ENCODE assay signal across 24 mouse cellular contexts in the genomic region with DNA sequence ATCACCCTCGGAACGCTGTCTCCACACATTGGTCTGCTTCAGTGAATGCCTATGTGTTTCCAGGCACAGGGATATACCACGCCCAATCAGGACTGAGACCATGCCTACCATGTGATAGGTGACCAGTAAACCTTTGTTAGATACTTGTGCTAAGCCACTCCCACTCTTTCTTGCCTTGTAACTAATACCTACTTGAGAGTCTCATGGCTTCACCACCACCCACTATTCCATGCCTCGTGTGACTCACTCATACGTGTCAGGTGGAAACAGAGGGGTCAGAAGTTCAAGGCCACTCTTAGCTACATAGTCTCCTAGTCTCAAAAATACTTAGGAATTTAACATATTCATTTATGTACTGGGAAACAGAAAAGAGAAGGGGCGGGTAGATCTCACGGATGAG. TPM values are rescaled to one million over a fixed set of nuclear protein-coding genes. Genes with fewer than 3 reads are reported as not detected.
DNase-seq lines count a peak whose midpoint lies in the region; ATAC-seq and TF ChIP-seq lines count a peak whose summit lies in the region.
"Had no signal": no experiment of that assay in that cellular context is flagged by ENCODE, and none has a peak within 500 bp of the region (broad histone marks: within the 10 kb centered on the region; RNA-seq: fewer than 3 reads in every experiment).

No protein-coding gene starts in this region.

- TF ChIP-seq CTCF in left cerebral cortex, adult 2 months (IDR thresholded peaks at IDR 0.05): no peak

- H3K9ac ChIP-seq in heart, embryonic 12.5 days: no peak overlapping the region
- no peak overlapping the region for H3K9ac ChIP-seq in intestine, embryonic 14.5 days (ENCODE audit: low read length)
- no peak overlapping the region for H3K9ac ChIP-seq in intestine, embryonic 15.5 days
- H3K9ac ChIP-seq: embryonic facial prominence, embryonic 12.5 days; forebrain, embryonic 13.5 days; forebrain, embryonic 15.5 days; forebrain, postnatal 0 days had no signal

- H3K9me3 ChIP-seq in heart, embryonic 12.5 days (replicated peaks): no peaks in the 10 kb centered on the region; the same call in 1 of the 2 replicates
- H3K9me3 ChIP-seq in intestine, embryonic 14.5 days (ENCODE audit: control insufficient read depth, low read length): no peaks in the 10 kb centered on the region
- H3K9me3 ChIP-seq in intestine, embryonic 15.5 days: no peaks in the 10 kb centered on the region
- H3K9me3 ChIP-seq: embryonic facial prominence, embryonic 12.5 days; forebrain, embryonic 13.5 days; forebrain, embryonic 15.5 days had no signal

- no peak for ATAC-seq in heart, embryonic 12.5 days (ENCODE audit: insufficient number of reproducible peaks, low FRiP score)
- no peak for ATAC-seq in intestine, embryonic 14.5 days (replicated peaks; ENCODE audit: low FRiP score, low TSS enrichment, low read depth)
- no peak for ATAC-seq in intestine, embryonic 15.5 days
- no peak for ATAC-seq in cerebellum, adult (ENCODE audit: insufficient number of reproducible peaks, low FRiP score, low TSS enrichment)
- ATAC-seq: forebrain, embryonic 13.5 days; forebrain, embryonic 15.5 days; forebrain, postnatal 0 days had no signal

- H3K4me3 ChIP-seq in heart, embryonic 12.5 days: no peak overlapping the region
- no peak overlapping the region for H3K4me3 ChIP-seq in intestine, embryonic 14.5 days (ENCODE audit: low read depth, low read length)
- no peak overlapping the region for H3K4me3 ChIP-seq in intestine, embryonic 15.5 days (replicated peaks)
- H3K4me3 ChIP-seq in left cerebral cortex, adult 2 months: no peak overlapping the region
- H3K4me3 ChIP-seq: embryonic facial prominence, embryonic 10.5 days; embryonic facial prominence, embryonic 12.5 days; forebrain, embryonic 13.5 days; forebrain, embryonic 15.5 days had no signal

- H3K27ac ChIP-seq in heart, embryonic 12.5 days (ENCODE audit: poor library complexity, severe bottlenecking): no peak overlapping the region
- no peak overlapping the region for H3K27ac ChIP-seq in intestine, embryonic 14.5 days (ENCODE audit: low read depth)
- H3K27ac ChIP-seq in intestine, embryonic 15.5 days: no peak overlapping the region
- H3K27ac ChIP-seq in left cerebral cortex, adult 2 months: 0 out of 2 replicates have a peak overlapping the region, but pooled peaks have one; percentile 36
- H3K27ac ChIP-seq: embryonic facial prominence, embryonic 10.5 days; embryonic facial prominence, embryonic 12.5 days; forebrain, embryonic 13.5 days; forebrain, embryonic 15.5 days had no signal

- H3K4me1 ChIP-seq in heart, embryonic 12.5 days (replicated peaks): no peaks in the 10 kb centered on the region
- no peaks in the 10 kb centered on the region for H3K4me1 ChIP-seq in intestine, embryonic 14.5 days (replicated peaks; ENCODE audit: control insufficient read depth, insufficient read depth, low read length)
- no peaks in the 10 kb centered on the region for H3K4me1 ChIP-seq in intestine, embryonic 15.5 days (replicated peaks)
- H3K4me1 ChIP-seq: embryonic facial prominence, embryonic 10.5 days; embryonic facial prominence, embryonic 12.5 days; forebrain, embryonic 13.5 days; forebrain, embryonic 15.5 days had no signal

- intact Hi-C loops in left cerebral cortex, adult 2 months (cut with DNase I): loop anchor here (1.0 kb wide), 1 partner anchor 28 kb away; no protein-coding TSS in a partner anchor
- intact Hi-C loops in left cerebral cortex, postnatal 10 days (cut with DNase I): no loop called here

- no peaks in the 10 kb centered on the region for H3K36me3 ChIP-seq in heart, embryonic 12.5 days
- H3K36me3 ChIP-seq in intestine, embryonic 14.5 days (ENCODE audit: control insufficient read depth, insufficient read depth, low read length): no peaks in the 10 kb centered on the region
- H3K36me3 ChIP-seq in intestine, embryonic 15.5 days: no peaks in the 10 kb centered on the region
- H3K36me3 ChIP-seq: embryonic facial prominence, embryonic 10.5 days; embryonic facial prominence, embryonic 12.5 days; forebrain, embryonic 15.5 days had no signal

- H3K4me2 ChIP-seq in heart, embryonic 12.5 days: no peak overlapping the region
- no peak overlapping the region for H3K4me2 ChIP-seq in intestine, embryonic 14.5 days (ENCODE audit: low read length)
- H3K4me2 ChIP-seq in intestine, embryonic 15.5 days (replicated peaks): no peak overlapping the region
- H3K4me2 ChIP-seq: embryonic facial prominence, embryonic 12.5 days; forebrain, embryonic 13.5 days; forebrain, embryonic 15.5 days had no signal

- 80% methylated on average over 7 of the region's 7 CpGs for WGBS in heart, embryonic 12.5 days
- 85% methylated on average over 7 of the region's 7 CpGs for WGBS in intestine, embryonic 14.5 days
- 80% methylated on average over 7 of the region's 7 CpGs for WGBS in intestine, embryonic 15.5 days

- peak; percentile 79 for DNase-seq in heart, adult 11 months
- DNase-seq in intestine, embryonic 14.5 days (ENCODE audit: low spot score): peak; percentile 24
- DNase-seq in left cerebral cortex, adult 2 months (ENCODE audit: extremely low spot score in 1 of 2, low spot score in 2 of 2): no peak
- DNase-seq in left cerebral cortex, postnatal 10 days (ENCODE audit: extremely low spot score in 1 of 2, low spot score in 2 of 2): no peak
- DNase-seq in ZHBTc4 (ENCODE audit: low read depth, low spot score): peak; percentile 52
- DNase-seq: cerebellum, adult 11-12 months; cerebellum, adult 2 months; cerebellum, adult 9-10 months; cerebellum, postnatal 10 days; cerebellum, postnatal 25 days; forebrain, postnatal 0 days had no signal

- no peaks in the 10 kb centered on the region for H3K27me3 ChIP-seq in heart, embryonic 12.5 days (replicated peaks)
- H3K27me3 ChIP-seq in intestine, embryonic 14.5 days (replicated peaks; ENCODE audit: control insufficient read depth, insufficient read depth, low read length): no peaks in the 10 kb centered on the region
- H3K27me3 ChIP-seq in intestine, embryonic 15.5 days (replicated peaks): no peaks in the 10 kb centered on the region
- H3K27me3 ChIP-seq: embryonic facial prominence, embryonic 12.5 days; forebrain, embryonic 13.5 days; forebrain, embryonic 15.5 days had no signal

RNA-seq across cellular contexts. Expression of a gene that starts 35.5 kb away (rescaled TPM):
- 0.23 and 0.45 TPM in 2 replicates for polyA plus RNA-seq in heart, embryonic 12.5 days (2016; fragmentation: Nextera tagmentation; extraction: Ambion mirVana)
- 0.35 and 0.70 TPM in 2 replicates for polyA plus RNA-seq in intestine, embryonic 14.5 days (2014; fragmentation: Nextera tagmentation; extraction: Ambion mirVana)
- polyA plus RNA-seq in intestine, embryonic 15.5 days (2015; fragmentation: Nextera tagmentation; extraction: Ambion mirVana): 0.38 and 0.44 TPM in 2 replicates
- total RNA-seq in left cerebral cortex, adult 2 months (2021): 1 to 10 TPM in 1 of 2 experiments, under 1 TPM in 1; 0.87 to 1.6 TPM
- 1 to 10 TPM; 2.4 to 3.0 TPM for total RNA-seq in left cerebral cortex, postnatal 10 days (2021)
- total RNA-seq: adrenal gland, adult 2 months; adrenal gland, postnatal 10 days; adrenal gland, postnatal 25 days; ES-E14; MEL had no signal
- polyA plus RNA-seq: C2C12 had no signal

Comparison
In these comparisons a context has a peak if more than half of its experiments do, and no peak if none do; other contexts are left out.
1. DNase-seq: peak in heart, adult 11 months (single experiment), intestine, embryonic 14.5 days (single experiment) and ZHBTc4 (single experiment); none in left cerebral cortex, adult 2 months (0 of 2) and left cerebral cortex, postnatal 10 days (0 of 2).